Mouse (Mus musculus): Measurements from ENCODE around the gene Gstz1.
"Not testable (repeated sequence)": the region's sequence is repeated elsewhere in the genome, so short reads cannot be mapped to it uniquely, and the experiment has no call there.

Gene Gstz1

DNA sequence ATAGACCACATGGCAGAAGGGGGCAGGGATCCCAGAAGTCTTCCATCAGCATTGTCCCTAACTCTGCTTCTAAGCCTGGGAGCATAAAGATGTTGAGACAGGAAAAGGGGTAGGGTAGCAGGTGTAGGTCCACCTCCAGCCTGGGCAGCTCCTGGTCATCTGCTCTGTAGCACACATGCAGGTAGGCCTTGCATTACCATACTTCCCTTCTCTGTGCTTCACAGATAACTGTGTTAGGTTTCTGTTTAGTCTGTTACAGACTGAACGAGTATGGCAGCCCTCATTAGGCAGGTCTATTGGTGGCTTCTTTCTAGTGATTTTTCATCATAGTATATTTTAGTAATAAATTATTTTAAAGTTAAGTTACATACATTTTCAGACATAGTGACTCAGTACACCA is 13.3 kb downstream of the Gstz1 start:
- DNase-seq: no peak

DNA sequence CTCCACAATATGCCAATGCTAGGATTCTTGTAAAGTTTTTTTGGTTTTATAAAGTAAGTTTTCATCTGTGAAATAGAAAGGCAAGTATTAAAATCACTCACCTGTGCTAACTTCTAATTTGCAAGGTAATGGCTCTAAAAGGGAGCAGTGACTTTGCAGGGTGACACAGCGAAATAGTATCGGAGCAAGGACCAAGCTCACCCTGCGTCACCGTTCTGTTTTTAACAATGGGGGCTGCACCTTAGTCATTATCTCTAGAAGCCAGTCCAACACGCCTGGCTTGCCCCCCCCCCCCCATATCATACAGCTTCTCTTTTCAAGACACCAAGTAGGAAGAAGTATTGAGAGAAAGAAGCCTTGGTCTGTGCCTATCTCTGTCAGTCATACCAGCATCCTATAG is 13.8 kb downstream of the Gstz1 start:
- no peak for DNase-seq

DNA sequence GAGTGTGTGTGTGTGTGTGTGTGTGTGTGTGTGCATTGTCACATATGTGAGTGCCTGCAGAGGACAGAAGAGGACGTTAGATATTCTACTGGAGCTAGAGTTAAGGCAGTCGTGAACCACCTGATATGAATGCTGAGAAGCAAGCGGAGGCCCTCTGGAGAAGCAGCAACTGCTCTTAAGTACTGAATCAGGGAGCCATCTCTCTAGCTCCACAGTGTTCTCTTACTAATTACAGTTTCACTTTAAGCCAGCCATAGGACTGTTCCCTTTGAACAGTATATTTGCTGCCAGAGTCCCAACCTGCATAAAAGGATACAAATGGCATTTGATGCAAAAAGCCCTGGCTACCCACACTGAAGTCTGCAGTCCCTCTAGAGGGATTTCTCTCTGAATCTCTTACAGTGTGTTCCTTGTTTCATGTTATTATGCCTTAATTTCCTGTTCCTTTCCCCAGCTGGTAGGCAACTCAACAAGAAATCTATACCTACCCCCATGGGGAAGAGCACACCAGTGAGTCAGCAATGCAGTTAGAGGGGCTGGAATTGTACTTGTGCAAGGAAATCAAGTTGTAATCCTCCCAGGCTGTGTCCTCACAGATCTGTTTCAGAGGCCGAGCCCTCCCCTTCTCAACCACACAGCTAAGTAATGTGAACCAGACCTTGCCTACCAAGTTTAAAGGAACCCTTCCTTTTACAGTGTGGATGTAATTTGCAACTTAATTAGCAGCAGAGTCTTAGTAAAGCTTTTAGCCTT is 28.4 kb downstream of the Gstz1 start:
- DNase-seq: no peak

DNA sequence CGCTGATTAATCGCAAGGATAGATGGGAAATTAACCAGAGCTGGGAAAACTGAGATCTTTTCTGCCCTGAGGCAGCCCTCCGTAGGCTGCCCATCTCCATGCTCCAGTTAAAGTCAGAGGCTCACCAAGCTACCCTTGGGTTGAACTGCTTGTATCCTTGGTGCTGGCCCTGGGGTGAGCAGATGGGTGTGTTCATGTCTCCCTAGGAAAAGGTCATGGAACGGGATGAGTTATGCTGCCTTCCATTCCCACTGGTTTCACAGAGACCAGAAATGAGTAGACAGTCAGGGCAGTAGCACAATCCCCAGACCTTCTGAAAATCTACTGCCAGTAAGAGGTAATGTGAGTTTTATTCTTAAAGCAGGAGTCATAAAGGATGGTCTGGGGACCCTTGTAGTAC is 30.7 kb downstream of the Gstz1 start:
- no peak for DNase-seq

DNA sequence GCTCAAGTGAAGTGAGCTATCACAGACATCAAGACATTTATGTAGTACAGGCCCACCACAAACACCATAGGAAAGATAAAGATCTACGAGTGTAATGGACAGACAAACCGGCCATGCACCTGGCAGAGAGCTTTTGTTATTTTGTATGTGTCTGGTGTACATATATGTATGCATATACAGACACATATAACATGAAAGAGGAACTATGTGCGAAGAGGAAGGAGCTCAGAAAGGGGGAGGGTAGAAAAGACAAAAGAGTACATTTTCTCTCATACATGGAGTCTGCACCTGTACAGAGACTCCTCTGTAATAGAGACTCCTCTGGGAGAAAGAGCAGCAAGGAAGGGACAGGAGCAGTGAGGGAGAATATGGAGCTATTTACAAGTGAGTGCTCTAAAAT is 46.0 kb downstream of the Gstz1 start:
- no peak for DNase-seq

DNA sequence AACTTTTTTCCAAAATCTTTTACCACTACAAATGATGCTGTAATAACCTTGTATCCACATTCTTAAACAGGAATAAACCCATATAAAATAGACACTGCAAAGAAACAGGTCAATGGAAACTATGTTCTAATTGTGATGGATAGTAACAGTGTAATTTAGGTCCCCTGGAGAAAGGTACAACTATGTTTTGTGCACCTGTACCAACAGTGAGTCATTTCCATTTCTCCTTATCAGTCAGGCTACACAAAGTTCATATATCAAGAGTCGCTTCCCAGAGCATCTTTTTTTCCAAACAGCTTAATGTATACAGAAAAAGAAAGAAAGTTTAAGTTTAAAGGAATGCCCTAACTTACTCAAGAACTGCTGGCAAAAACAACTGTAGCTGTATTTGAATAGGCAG is 48.1 kb downstream of the Gstz1 start:
- no peak for DNase-seq

DNA sequence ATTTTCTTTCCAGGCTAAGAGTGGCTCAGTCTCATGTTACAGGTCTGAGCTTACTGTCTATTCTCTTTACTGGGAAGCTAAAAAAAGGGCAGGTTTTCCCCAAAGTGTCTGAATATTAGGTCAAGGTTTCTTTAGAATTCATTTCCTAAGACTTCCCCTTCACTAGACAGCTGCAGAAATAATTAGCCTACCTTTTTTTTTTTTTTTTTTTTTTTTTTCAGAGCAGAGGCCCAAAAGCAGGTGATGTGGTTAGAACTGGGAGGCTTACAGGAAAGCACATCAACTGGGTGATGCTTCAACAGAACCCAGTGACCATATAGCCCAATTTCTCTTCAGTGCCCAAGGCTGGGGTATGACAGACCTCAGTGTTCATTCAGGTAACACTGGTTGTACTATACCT is 49.3 kb downstream of the Gstz1 start:
- DNase-seq: no peak

DNA sequence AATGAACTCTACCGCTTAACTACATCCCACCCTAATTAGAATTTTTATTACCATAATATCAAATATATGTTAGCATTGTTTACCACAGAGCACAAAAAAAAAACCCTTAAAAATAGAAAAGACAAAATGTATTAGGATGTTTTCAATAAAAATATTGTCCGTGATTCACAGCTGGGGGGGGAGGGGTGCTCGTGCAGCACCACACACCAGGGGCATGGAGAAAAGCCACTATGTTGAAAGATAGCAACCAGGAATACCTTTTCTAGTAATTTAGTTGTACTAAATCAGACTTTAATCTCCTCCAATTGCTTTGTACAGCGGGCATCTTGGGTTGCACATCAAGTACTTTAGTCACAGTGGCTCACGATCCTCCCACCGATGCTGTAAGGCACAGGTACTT is 51.8 kb downstream of the Gstz1 start:
- no peak for DNase-seq

DNA sequence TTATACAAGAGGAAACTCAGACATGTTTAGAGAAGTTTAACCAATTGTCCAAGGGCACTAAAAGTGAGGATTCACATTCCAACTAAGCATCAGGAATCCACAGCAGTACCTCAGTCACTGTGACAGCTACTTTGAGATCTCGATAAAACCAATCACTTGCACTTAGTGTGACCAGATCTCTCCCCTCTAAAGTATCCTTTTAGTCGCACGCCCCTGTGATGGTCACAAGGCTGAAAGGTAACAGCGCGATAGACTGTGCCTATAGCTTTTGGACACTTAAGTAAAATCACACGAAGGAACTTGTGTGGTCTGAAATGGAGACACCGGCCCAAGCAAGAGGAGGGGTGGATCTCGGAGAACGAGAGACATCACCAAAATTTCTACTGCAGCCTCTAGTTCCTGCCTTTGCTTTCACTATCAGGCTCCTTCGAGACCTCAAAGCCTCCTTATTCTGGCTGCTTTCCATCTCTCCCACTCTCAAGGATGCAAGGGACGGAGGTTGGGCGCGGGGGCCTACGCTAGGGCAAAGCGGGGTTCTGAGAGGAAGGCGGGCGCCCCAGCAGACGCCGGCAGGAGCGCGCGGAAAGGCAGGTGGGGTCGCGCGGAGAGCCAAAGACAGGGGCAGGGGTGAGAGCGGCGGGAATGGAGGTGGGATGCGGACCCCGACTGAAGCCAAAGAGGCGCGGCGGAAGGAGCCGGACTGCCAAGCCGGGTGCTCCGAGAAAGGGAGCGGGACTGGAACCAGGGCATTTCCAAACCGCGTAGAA is 52.4 kb downstream of the Gstz1 start, which contains the start of gene Samd15:
Gene Samd15 (plus strand): TSS at position 518 of the 767 bp plus-strand sequence.
- DNase-seq: peak; percentile 41

DNA sequence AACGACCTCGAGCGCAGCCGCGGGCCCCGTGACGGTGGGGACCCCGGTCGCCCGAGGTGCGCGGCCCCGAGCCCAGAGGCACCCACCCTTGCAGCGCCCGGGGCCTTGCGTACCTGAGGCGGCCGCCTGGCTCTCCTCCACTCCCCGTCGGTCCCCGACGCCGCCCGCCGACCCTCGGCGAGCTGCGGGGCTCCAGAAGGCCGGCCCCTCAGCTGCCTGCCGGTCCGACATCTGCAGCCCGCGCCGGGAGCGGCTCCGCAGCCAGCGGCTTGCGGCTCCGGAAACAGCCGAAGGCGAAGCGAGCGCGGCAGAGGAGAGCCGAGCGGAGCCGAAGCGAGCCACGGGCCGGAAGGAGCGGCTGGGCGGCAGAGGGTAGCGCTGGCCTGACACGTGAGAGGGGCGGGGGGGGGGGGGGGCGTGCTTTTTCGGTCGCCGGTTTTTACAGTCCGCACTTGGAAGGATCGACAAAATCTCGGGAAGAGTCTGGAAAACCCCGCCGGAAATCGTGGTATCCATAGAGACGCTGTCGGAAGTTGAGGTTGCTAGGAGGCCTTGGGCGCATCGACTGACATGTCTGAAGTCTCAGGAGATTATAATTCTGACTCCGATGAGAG is 53.1 kb downstream of the Gstz1 start, which contains the start of gene Tmed8:
Gene Tmed8 (minus strand): TSS at position 482 of the 614 bp plus-strand sequence.
- peak; percentile 83 for DNase-seq

DNA sequence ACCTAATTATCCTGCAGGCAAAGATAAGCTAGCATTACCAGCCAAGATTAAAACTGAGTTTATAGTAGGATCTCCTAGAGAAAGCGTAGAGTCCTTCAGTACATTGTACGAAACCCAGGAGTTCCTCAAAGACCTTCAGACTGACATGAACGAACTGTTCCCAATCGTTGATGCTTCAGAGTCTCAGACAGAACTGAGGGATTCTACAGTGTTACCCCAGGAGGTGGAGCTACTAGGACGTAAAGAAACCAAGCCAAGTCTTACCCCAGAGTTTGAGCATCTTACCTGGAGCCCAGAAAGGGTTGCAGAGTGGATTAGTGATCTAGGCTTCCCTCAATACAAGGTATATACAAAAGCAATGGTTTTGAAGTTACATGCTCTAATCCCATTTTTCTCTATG is 54.7 kb downstream of the Gstz1 start:
- no peak for DNase-seq

DNA sequence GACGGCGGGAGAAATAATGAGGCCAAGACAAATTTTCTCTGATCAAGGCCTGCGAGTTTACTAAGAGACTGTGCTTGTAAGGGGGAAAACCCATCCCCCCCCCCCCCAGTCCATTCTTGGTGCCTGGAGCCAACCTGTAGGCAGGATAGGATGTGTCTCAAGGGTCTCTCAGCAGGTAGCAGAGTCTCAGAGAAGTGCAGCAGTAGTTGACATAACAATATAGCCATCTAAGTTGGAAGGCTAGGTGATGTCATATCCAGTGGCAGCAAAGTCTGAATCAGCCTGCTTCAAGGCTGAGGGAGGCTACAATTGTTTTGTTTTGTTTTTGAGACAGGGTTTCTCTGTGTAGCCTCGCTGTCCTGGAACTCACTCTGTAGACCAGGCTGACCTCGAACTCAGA is 58.8 kb downstream of the Gstz1 start:
- DNase-seq: not testable (repeated sequence)

DNA sequence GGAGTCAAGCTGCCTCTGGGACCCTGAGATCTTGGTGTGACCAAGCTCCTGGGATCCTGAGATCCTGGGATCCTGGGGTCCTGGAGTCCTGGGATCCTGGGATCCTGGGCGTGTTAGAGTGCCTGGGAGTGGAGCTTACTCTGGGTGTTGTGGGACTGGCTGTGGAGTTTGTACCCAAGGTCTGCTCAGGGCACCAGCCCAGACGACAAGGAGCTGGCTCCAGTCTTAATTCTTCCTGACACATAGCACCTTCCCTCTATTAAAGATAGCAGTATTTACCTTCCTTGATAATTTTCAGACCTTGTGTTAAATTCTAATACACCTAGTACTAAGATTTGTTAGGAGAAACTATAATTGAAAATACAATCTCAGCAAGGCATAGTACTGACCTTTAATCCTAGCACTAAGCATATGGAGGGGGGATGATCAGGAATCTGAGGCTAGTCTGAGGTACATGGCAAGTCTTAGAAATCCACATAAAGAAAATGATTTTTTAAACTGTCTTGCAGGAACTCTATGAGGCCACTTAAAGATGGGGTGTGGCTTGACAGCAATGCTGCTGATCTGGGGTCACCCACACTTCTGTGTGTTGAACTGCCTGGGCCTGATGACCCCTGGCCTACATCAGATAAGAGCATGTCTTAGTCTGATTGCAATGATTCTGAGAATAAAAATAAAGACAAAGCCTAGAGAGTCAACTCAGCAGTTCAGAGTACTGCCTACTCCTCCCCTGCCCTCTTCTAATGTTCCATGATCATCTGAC is 66.1 kb downstream of the Gstz1 start:
- DNase-seq: no peak
